ENCODE assay signal across 26 mouse cellular contexts in genomic region chr3:131198991-131199390, GRCm38 (mm10).
"Had no signal": no experiment of that assay in that cellular context is flagged by ENCODE, and none has a peak within 500 bp of the region (broad histone marks: within the 10 kb centered on the region; RNA-seq: fewer than 3 reads in every experiment).

No protein-coding gene starts in this region.

- H3K4me1 ChIP-seq: heart, embryonic 13.5 days; heart, embryonic 15.5 days; hindbrain, embryonic 13.5 days; hindbrain, embryonic 15.5 days; liver, embryonic 12.5 days had no signal

- H3K36me3 ChIP-seq: heart, embryonic 13.5 days; heart, embryonic 15.5 days; hindbrain, embryonic 13.5 days; hindbrain, embryonic 15.5 days; kidney, embryonic 15.5 days; liver, embryonic 12.5 days had no signal

- H3K27me3 ChIP-seq: heart, embryonic 13.5 days; heart, embryonic 15.5 days; hindbrain, embryonic 13.5 days; hindbrain, embryonic 15.5 days; kidney, embryonic 15.5 days; limb, embryonic 13.5 days; limb, embryonic 15.5 days had no signal

- H3K4me2 ChIP-seq: heart, embryonic 11.5 days; heart, embryonic 13.5 days; heart, embryonic 15.5 days; hindbrain, embryonic 13.5 days; hindbrain, embryonic 15.5 days; kidney, embryonic 15.5 days; limb, embryonic 13.5 days; limb, embryonic 15.5 days; liver, embryonic 12.5 days had no signal

- ATAC-seq: hindbrain, postnatal 0 days; intestine, embryonic 16.5 days; liver, embryonic 12.5 days had no signal

- H3K27ac ChIP-seq: gastrocnemius, adult 2 months; heart, embryonic 13.5 days; heart, embryonic 15.5 days; hindbrain, embryonic 13.5 days; hindbrain, embryonic 15.5 days; hindbrain, postnatal 0 days; kidney, embryonic 15.5 days; kidney, postnatal 0 days; limb, embryonic 13.5 days; limb, embryonic 15.5 days; liver, embryonic 12.5 days; liver, embryonic 14.5 days had no signal

- H3K9me3 ChIP-seq: heart, embryonic 13.5 days; heart, embryonic 15.5 days; hindbrain, embryonic 13.5 days; hindbrain, embryonic 15.5 days; kidney, embryonic 15.5 days; limb, embryonic 13.5 days; limb, embryonic 15.5 days; liver, embryonic 12.5 days had no signal

- H3K4me3 ChIP-seq: gastrocnemius, adult 2 months; heart, embryonic 13.5 days; heart, embryonic 15.5 days; hindbrain, embryonic 13.5 days; hindbrain, embryonic 15.5 days; kidney, embryonic 15.5 days; limb, embryonic 13.5 days; limb, embryonic 15.5 days; liver, embryonic 12.5 days had no signal

- DNase-seq: gastrocnemius, adult 2 months; gastrocnemius, postnatal 10 days; gastrocnemius, postnatal 25 days; heart, adult 18-20 months; heart, postnatal 14 days; heart, postnatal 36 days; kidney, adult 11 months; kidney, adult 2 months; kidney, adult 9 months; kidney, postnatal 14 days; kidney, postnatal 36 days; layer of hippocampus, adult 9-11 months; layer of hippocampus, postnatal 36 days had no signal

- H3K9ac ChIP-seq: heart, embryonic 13.5 days; heart, embryonic 15.5 days; hindbrain, embryonic 13.5 days; hindbrain, embryonic 15.5 days; kidney, embryonic 15.5 days; limb, embryonic 13.5 days; limb, embryonic 15.5 days; liver, embryonic 12.5 days; liver, embryonic 14.5 days had no signal
